Mouse (Mus musculus): ENCODE data around the gene Tmem232. TPM values are rescaled to one million over a fixed set of nuclear protein-coding genes. Genes with fewer than 3 reads are reported as not detected.
A peak's percentile ranks its signal among the peaks of the same experiment; 100 is the strongest.
"Not testable (repeated sequence)": the region's sequence is repeated elsewhere in the genome, so short reads cannot be mapped to it uniquely, and the experiment has no call there.

The Tmem232 gene
- polyA plus RNA-seq, 1 experiment, result not detected

GRCm38 (mm10) chr17:65562761-65563160, 22.2 kb upstream of the Tmem232 start:
- no peak for TF ChIP-seq CTCF (IDR thresholded peaks at IDR 0.05; ENCODE audit: low read depth, low read length)
- TF ChIP-seq POLR2A (IDR thresholded peaks at IDR 0.05; ENCODE audit: borderline replicate concordance, low read depth, low read length), result no peak
- Histone ChIP-seq H3K27ac (ENCODE audit: insufficient read depth, low read depth, low read length) (no peak overlapping the region), H3K4me3 (ENCODE audit: insufficient read depth, low read length) (no peak overlapping the region), H3K4me1 (ENCODE audit: control insufficient read depth, insufficient read depth, low read length) (no peaks in the 10 kb centered on the region)

- no peaks in the 10 kb centered on the region for H3K4me1 ChIP-seq (ENCODE audit: control insufficient read depth, insufficient read depth, low read length)
- no peak overlapping the region for H3K27ac ChIP-seq (ENCODE audit: insufficient read depth, low read depth, low read length)
- no peak overlapping the region for H3K4me3 ChIP-seq (ENCODE audit: insufficient read depth, low read length)
- TF ChIP-seq POLR2A (IDR thresholded peaks at IDR 0.05; ENCODE audit: borderline replicate concordance, low read depth, low read length), result no peak
- no peak for TF ChIP-seq CTCF (IDR thresholded peaks at IDR 0.05; ENCODE audit: low read depth, low read length)
Observed at GRCm38 (mm10) chr17:65561361-65562015, 20.9 kb upstream of the Tmem232 start.

- Histone ChIP-seq H3K4me1 (ENCODE audit: control insufficient read depth, insufficient read depth, low read length) (no peaks in the 10 kb centered on the region), H3K4me3 (ENCODE audit: insufficient read depth, low read length) (no peak overlapping the region), H3K27ac (ENCODE audit: insufficient read depth, low read depth, low read length) (no peak overlapping the region)
- no peak for TF ChIP-seq POLR2A (IDR thresholded peaks at IDR 0.05; ENCODE audit: borderline replicate concordance, low read depth, low read length)
- no peak for TF ChIP-seq CTCF (IDR thresholded peaks at IDR 0.05; ENCODE audit: low read depth, low read length)
Observed at GRCm38 (mm10) chr17:65559273-65559672, 18.7 kb upstream of the Tmem232 start.

- no peak overlapping the region for H3K4me3 ChIP-seq (ENCODE audit: insufficient read depth, low read length)
- no peak for TF ChIP-seq POLR2A (IDR thresholded peaks at IDR 0.05; ENCODE audit: borderline replicate concordance, low read depth, low read length)
- no peak for TF ChIP-seq CTCF (IDR thresholded peaks at IDR 0.05; ENCODE audit: low read depth, low read length)
- H3K27ac ChIP-seq (ENCODE audit: insufficient read depth, low read depth, low read length), result no peak overlapping the region
- no peaks in the 10 kb centered on the region for H3K4me1 ChIP-seq (ENCODE audit: control insufficient read depth, insufficient read depth, low read length)
Observed at GRCm38 (mm10) chr17:65558788-65559187, 18.2 kb upstream of the Tmem232 start.

- Histone ChIP-seq H3K27ac (ENCODE audit: insufficient read depth, low read depth, low read length) (no peak overlapping the region), H3K4me3 (ENCODE audit: insufficient read depth, low read length) (no peak overlapping the region), H3K4me1 (ENCODE audit: control insufficient read depth, insufficient read depth, low read length) (no peaks in the 10 kb centered on the region)
- TF ChIP-seq POLR2A (IDR thresholded peaks at IDR 0.05; ENCODE audit: borderline replicate concordance, low read depth, low read length), result no peak
- peak; percentile 56 for TF ChIP-seq CTCF (IDR thresholded peaks at IDR 0.05; ENCODE audit: low read depth, low read length)
Observed at GRCm38 (mm10) chr17:65558217-65558616, 17.6 kb upstream of the Tmem232 start.

GRCm38 (mm10) chr17:65557212-65557611, 16.6 kb upstream of the Tmem232 start:
- TF ChIP-seq CTCF (IDR thresholded peaks at IDR 0.05; ENCODE audit: low read depth, low read length), result no peak
- H3K4me1 ChIP-seq (ENCODE audit: control insufficient read depth, insufficient read depth, low read length), result no peaks in the 10 kb centered on the region
- H3K4me3 ChIP-seq (ENCODE audit: insufficient read depth, low read length), result no peak overlapping the region
- H3K27ac ChIP-seq (ENCODE audit: insufficient read depth, low read depth, low read length), result no peak overlapping the region

- no peak for TF ChIP-seq CTCF (IDR thresholded peaks at IDR 0.05; ENCODE audit: low read depth, low read length)
- no peak for TF ChIP-seq POLR2A (IDR thresholded peaks at IDR 0.05; ENCODE audit: borderline replicate concordance, low read depth, low read length)
- Histone ChIP-seq H3K4me1 (ENCODE audit: control insufficient read depth, insufficient read depth, low read length) (no peaks in the 10 kb centered on the region), H3K27ac (ENCODE audit: insufficient read depth, low read depth, low read length) (no peak overlapping the region), H3K4me3 (ENCODE audit: insufficient read depth, low read length) (no peak overlapping the region)
Observed at GRCm38 (mm10) chr17:65556798-65557197, 16.2 kb upstream of the Tmem232 start.

GRCm38 (mm10) chr17:65552426-65552997, 11.9 kb upstream of the Tmem232 start:
- Histone ChIP-seq H3K4me3 (ENCODE audit: insufficient read depth, low read length) (no peak overlapping the region), H3K4me1 (ENCODE audit: control insufficient read depth, insufficient read depth, low read length) (no peaks in the 10 kb centered on the region), H3K27ac (ENCODE audit: insufficient read depth, low read depth, low read length) (no peak overlapping the region)
- no peak for TF ChIP-seq POLR2A (IDR thresholded peaks at IDR 0.05; ENCODE audit: borderline replicate concordance, low read depth, low read length)
- TF ChIP-seq CTCF (IDR thresholded peaks at IDR 0.05; ENCODE audit: low read depth, low read length), result no peak

- no peaks in the 10 kb centered on the region for H3K4me1 ChIP-seq (ENCODE audit: control insufficient read depth, insufficient read depth, low read length)
- no peak for TF ChIP-seq POLR2A (IDR thresholded peaks at IDR 0.05; ENCODE audit: borderline replicate concordance, low read depth, low read length)
- TF ChIP-seq CTCF (IDR thresholded peaks at IDR 0.05; ENCODE audit: low read depth, low read length), result no peak
- H3K4me3 ChIP-seq (ENCODE audit: insufficient read depth, low read length), result no peak overlapping the region
- H3K27ac ChIP-seq (ENCODE audit: insufficient read depth, low read depth, low read length), result no peak overlapping the region
Observed at GRCm38 (mm10) chr17:65550357-65550756, 9.8 kb upstream of the Tmem232 start.

- no peak for TF ChIP-seq CTCF (IDR thresholded peaks at IDR 0.05; ENCODE audit: low read depth, low read length)
- Histone ChIP-seq H3K27ac (ENCODE audit: insufficient read depth, low read depth, low read length) (no peak overlapping the region), H3K4me1 (ENCODE audit: control insufficient read depth, insufficient read depth, low read length) (no peaks in the 10 kb centered on the region), H3K4me3 (ENCODE audit: insufficient read depth, low read length) (no peak overlapping the region)
Observed at GRCm38 (mm10) chr17:65548698-65549365, 8.2 kb upstream of the Tmem232 start.

GRCm38 (mm10) chr17:65546221-65546620, 5.6 kb upstream of the Tmem232 start:
- not testable (repeated sequence) for H3K4me3 ChIP-seq (ENCODE audit: insufficient read depth, low read length); H3K4me1 ChIP-seq (ENCODE audit: control insufficient read depth, insufficient read depth, low read length); H3K27ac ChIP-seq (ENCODE audit: insufficient read depth, low read depth, low read length)

All from bone marrow macrophage, adult 2 months (primary cell).